Mouse (Mus musculus) erythroblast, adult 5-6 weeks (primary cell): ENCODE results near the gene Susd1. TPM values are rescaled to one million over a fixed set of nuclear protein-coding genes. Genes with fewer than 3 reads are reported as not detected.

Source experiments
- ATAC-seq: replicated peaks from 2 replicates; pipeline ENCODE4 v1.8.0; 2016; ENCODE audit warnings: moderate number of reproducible peaks, mild to moderate bottlenecking, moderate TSS enrichment, inconsistent platforms; ENCODE audit not compliant: poor library complexity, low FRiP score, severe bottlenecking
- total RNA-seq, 2 experiments: library from RNA; stranded (forward) in 1 of 2; stranded (reverse) in 1 of 2; fragments of 150-400 nt in 1 of 2; fragments of 200-764, 138-1000 nt in 1 of 2; gene quantifications; 2 replicates each; pipeline versions ENCODE4 v1.2.3 to v1.2.4; 2015 to 2017; ENCODE audit warnings: low replicate concordance in 2 of 2

The Susd1 gene
- total RNA-seq, 2 experiments from 2014 or later: 19.4 to 23.5 TPM

DNA sequence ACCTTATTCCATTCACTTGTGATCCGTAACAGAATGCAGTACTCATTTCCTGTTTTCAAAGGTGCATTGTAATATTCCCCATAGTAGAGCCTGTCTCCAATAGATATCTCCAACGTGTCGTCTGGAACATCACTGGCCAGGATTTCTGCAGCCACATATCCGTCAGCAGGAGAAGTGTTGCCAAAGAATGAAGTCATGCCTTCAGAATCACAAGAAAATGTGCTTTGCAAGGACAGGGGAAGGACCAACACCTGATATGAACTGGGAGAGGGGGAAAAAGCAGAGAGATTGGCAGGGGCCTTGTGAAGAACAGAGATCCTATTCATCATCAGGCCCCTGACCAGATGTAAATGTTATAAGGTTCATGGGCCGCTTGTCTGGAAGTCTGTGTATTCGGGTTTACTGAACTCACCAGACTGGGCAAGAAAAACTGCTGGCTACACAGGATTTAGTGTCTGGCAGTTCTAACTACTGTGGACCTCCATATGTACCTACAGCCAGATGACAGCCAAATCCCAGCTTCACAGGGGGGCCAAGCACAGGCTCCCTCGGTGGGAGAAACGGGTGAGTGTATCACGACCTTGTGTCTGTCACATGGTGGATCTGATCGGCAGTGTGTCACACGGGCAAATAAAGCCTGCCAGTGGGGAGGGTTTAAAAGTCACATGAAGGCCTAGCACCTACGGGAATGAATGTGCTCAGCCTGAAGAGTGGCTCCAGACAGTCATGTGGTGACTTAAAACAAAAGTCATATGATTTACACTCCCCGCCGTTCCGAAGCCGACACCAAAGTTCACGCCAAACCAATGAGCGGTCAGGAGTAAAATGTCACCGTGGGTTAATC, 108.8 kb downstream of the Susd1 start:
- ATAC-seq: no peak

DNA sequence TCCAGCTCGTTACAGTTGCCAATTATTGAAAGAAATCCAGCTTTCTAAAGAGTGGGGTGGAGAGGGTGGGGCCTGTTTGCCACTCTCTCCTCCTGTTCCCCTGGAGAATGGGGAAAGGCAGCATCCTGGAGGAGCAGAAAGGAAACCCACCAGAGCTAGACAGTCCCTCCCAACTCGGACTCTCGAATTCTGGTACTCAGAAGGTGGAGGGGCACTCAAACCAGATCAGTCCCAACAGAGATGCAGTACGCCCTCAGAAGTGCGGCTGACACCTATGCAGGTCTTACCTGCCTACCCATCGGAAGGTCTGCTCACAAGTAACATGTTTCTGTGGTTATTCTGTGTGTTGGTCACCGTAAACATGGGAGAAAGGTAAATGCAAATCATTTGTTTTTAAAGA, 109.6 kb downstream of the Susd1 start:
- no peak for ATAC-seq

DNA sequence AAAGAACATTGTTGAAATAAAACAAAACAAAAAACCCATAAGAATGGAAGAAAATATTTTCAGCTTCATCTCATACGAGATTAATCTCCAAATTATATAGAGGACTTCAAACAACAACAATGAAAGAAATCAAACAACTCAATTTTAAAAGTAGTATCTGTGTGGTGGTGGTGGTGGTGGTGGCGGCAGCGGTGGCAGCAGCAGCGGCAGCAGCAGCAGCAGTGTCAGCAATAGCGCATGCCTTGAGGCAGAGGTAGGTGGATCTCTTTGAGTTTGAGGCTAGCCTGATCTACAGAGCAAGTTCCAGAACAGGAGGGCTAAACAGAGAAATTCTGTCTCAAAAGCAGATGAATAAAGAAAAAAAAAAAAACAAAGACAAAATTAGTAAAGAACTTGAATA, 110.4 kb downstream of the Susd1 start:
- no peak for ATAC-seq

DNA sequence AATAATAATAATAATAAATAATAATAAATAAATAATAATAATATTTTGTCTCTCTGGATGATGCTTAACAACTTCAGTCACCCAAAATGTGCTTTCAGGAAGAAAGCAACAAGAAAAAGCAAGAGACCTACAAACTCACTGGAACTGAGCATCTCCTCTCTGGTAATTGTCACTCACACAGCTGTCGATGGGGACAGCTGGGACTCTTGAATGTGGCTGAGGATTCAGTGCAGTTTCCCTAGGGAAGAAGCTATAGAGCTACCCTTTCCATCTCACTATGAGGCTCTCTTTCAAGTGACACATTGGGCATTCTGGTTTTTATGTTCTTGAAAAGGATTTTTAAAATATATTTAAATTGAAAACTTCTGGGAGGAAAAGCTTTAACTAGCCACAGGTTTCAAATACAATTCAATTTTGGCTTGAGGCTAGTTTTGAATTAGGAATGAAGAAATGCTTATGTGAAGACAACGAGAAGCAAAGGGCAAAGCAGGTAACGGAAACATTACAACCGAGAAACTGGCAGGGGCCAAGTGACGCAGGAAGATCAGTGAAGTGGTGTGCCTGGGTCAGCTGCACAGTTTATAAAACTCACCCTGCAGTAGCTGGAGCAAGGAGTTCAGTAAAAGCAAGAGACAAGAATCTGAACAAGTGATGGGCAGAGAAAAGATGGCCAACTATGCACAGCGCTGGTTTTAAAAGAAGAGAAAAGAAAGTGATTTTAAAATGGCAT, 112.2 kb downstream of the Susd1 start:
- ATAC-seq: no peak

DNA sequence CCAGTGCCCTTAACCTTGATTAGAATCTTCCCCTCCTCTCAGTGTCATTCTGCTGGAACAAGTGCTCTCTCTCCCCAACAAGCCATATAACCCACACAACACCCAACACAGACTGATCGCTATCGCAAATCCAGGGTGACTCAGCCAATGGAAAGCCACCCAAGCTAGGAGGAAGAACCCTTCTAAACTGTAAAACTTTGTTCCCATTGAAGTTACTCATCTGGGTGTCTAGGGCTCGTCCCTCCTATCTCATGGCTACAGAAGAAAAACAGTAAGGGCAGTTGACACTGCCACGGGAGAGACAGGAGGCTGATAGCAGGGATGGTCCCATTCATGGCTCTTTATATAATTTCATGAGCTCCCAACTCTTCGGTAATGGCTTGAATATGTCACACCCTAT, 114.1 kb downstream of the Susd1 start:
- ATAC-seq: 0 out of 2 replicates have a peak, but pooled peaks have one; percentile 46

DNA sequence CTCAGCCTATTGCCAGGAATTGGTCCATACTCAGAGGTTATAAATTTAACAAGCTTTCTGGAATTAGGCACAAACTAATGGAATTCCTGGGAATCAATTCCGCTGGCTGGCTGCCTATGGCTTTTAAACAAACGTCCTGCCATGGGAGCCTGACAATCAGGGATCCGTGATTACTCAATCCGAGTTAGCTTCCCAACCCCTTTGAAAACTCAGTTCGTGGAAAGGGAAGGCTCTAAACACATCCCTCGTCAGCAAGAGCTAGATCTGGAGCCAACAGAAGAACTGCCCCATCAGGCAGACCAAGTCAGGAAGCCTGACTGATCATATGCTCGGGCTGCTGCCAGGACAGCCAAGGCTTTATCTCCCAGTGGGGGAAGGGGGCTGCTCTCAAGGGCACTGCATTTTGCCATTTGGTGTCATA, 115.2 kb downstream of the Susd1 start:
- no peak for ATAC-seq

DNA sequence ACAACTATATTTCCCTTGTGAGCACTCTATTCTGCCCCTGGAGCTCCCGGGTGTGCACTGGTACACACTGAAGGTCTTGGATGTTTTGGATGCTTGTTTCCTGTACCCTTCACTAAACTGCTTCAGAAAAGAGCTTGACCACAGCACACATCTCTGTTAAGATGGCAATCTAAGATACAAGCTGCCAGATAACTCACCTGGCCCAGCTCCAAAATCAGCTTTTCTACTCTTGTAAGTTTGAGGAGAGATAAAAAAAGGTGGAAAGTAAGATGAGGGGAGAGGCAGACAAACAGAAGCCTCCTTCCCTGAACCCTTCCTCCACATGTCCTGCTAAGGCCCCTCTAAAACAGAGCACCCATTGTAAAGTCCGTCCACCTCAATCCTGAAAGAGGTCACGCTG, 115.7 kb downstream of the Susd1 start:
- ATAC-seq: no peak

DNA sequence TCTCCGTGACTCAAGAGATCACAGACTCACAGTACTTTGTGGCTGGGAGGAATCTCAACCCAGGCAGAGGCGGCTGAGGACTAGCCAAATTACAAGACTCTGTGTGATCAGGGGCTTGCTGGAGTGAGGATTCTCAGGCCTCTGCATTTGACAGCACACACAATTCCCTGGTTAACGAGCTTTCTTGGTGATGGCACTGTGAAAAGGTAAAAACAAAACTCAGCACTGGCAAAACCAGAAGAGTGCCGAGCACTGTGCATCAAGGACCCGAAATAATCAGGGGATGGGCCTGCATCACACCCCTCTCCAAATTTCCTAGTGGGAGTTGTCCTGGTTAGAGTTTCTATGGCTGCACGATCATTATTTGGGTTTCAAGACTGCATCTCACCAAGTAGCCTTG, 116.4 kb downstream of the Susd1 start:
- ATAC-seq: no peak

GRCm38 (mm10) chr4:59321181-59322008, 117.0 kb downstream of the Susd1 start:
- no peak for ATAC-seq

DNA sequence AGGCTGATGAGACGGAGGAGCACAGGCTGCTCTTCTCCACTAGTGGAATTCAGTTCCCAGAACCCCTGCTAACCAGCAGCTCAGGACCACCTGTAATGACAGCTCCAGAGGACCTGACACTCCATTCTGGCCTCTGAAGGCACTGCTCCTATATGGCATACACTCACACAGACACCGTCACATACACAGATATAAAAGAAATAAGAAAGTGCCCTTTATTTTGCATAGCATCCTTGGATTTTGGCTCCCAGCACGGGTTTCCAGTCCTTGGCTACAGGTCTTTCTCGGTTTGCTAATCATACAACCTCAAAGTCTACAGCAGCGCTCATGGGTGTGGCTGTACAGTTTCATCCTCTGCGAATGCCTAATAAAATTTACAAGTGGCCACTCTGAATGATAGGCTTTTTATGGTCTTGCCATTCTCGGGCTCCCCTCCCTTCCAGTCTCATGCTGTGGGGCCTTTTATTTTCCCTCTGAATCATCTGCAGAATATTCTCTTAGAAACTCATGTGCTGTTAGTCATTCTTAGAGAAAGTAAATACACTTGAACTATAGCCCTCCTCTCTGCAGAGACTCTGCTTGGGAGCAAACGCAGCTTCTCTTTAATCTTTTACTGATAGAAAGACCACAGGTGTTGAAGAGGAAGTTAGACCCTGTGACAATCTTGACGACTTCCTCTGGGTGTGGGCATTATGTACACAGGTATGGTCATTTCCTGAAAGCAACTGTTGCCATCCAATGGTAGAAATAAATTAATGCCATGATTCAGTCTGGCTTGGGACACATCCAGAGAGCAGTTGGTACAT, 119.1 kb downstream of the Susd1 start:
- ATAC-seq: no peak

DNA sequence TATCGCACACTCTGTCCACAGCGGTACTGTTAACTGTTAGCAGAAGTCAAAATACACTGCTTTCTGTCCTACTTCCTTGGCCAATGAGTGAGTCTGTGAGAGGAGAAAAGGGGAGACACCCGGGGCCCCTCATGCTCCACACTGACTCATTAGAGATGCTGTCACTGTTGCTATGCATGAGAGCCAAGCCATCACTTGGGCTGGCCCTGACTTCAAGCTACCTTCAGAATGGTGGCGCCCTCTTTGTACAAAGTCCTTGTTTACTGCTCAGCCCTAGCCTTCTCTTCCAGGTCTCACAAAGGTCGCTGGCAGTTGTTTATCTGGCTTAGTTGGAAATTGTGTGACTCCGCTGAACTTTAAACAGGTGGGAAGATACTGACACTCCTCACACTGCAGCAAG, 119.8 kb downstream of the Susd1 start:
- ATAC-seq: no peak

- ATAC-seq: no peak
Observed at GRCm38 (mm10) chr4:59315553-59316405, 122.7 kb downstream of the Susd1 start.

DNA sequence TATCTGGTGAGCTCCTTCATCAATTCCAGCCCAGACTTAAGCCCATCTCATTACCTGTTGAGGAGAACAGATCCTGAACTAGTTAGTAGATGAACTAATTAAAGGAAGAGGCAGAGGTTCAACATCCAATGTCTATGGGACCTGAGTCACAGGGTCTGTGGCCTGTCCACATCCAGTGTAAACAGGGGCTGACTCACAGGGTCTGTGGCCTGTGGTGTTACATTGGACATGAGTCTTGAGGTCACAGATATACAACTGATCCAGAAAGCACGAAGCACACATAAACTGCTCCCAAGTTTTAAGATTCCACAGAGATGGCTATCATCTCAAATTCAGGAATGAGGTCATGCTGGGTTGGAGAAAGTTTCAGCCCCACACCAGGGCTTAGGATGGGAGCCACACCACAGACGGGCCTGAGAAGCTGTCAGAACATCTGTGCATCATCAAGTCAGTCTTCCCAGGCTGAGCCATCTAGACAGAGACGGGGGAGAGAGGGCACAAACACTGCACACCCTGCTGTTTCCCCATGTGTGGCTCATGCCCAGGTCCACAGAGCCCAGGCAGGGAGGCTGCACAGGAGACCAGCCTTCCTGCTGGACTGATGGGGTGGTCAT, 123.4 kb downstream of the Susd1 start:
- no peak for ATAC-seq

GRCm38 (mm10) chr4:59312945-59313344, 125.5 kb downstream of the Susd1 start:
- no peak for ATAC-seq

DNA sequence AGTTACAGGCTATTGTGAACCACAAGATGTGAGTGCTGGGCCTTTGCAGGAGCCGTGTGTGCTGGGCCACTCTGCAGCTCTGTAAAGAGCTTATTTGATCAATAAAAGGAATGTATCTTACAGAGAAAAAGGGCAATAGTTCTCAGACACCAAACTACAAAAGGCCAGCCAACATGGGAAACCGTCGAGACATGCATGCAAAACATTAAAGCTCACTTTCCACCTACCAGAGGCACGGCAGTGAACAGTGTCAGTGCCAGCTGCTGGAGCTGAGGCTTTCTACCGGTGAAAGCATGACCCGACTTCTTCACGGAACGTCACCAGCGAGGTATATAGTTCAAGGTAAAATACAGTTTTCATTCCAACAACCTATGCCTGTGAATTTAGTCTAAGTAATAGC, 127.8 kb downstream of the Susd1 start:
- ATAC-seq: no peak

GRCm38 (mm10) chr4:59307841-59308589, 130.4 kb downstream of the Susd1 start:
- no peak for ATAC-seq

DNA sequence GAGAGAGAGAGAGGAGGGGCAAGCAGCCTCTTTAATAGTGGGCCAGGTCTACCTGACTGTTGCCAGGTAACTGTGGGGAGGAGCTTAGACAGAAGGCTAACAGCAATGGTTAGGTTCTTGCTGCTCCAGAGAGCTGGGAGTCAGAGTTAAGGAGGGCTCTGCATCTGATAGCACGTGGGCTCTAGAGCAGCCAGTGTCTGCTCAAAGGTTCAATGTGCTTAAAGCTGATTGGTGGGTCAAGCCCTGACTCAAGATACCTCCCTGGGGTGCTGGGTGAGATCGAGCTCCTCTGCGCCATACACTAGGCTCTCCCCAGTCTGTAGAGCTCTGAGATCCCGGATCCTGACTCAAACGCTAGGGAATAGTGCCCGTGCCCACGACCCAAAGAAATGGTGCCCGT, 136.0 kb downstream of the Susd1 start:
- ATAC-seq: no peak
